10 mouse cellular contexts compared by ENCODE assay signal in the genomic region with DNA sequence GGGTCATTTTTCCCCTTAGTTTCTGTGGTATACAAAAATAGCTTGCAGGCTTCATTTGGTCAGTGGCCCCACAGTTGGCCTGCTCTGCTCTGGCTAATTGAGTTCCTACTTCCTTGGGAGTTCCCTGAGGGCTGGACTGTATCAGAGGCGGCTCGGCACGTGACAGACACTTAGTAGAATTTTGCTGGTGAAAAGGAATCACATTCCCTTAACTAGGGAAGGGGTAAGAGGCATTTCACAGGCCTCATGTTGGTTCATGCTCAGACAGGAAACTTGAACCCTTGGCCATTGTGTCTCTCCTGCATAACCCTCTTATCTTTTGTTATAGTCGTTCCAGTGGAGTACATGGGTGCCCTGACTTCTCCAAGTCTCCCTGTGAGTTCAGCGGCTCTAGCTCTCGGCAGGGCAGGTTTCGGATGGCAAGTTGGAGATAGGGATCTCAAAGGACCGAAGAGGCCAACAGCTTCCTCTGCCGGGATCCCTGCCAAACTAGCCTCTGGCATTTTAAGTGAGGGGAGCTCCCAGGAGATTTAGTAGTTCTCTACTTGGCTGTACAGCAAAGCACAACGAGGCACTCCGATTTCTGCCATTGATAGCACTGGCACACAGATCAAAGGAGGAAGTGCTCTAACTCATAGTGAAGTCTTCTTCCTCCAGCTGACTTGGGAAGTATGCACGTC.
DNase-seq lines count a peak whose midpoint lies in the region; ATAC-seq lines count a peak whose summit lies in the region.
"Had no signal": no experiment of that assay in that cellular context is flagged by ENCODE, and none has a peak within 500 bp of the region (broad histone marks: within the 10 kb centered on the region; RNA-seq: fewer than 3 reads in every experiment).

No protein-coding gene starts in this region.

- peaks cover 9% of the 10 kb centered on the region; the same call in 1 of the 2 replicates for H3K4me1 ChIP-seq in embryonic facial prominence, embryonic 12.5 days
- peaks cover 44% of the 10 kb centered on the region for H3K4me1 ChIP-seq in embryonic facial prominence, embryonic 10.5 days
- H3K4me1 ChIP-seq in heart, embryonic 13.5 days = peaks cover 47% of the 10 kb centered on the region
- peaks cover 13% of the 10 kb centered on the region for H3K4me1 ChIP-seq in intestine, embryonic 16.5 days (ENCODE audit: control insufficient read depth, insufficient read depth, low read length)

- H3K9me3 ChIP-seq in embryonic facial prominence, embryonic 12.5 days = no peaks in the 10 kb centered on the region
- no peaks in the 10 kb centered on the region for H3K9me3 ChIP-seq in embryonic facial prominence, embryonic 10.5 days
- H3K9me3 ChIP-seq in heart, embryonic 13.5 days = no peaks in the 10 kb centered on the region
- no peaks in the 10 kb centered on the region for H3K9me3 ChIP-seq in intestine, embryonic 16.5 days (ENCODE audit: control insufficient read depth, low read length)
- H3K9me3 ChIP-seq: neural tube, embryonic 13.5 days had no signal

- 36% methylated on average over 12 of the region's 12 CpGs for whole genome bisulfite sequencing in embryonic facial prominence, embryonic 12.5 days
- 52% methylated on average over 12 of the region's 12 CpGs for WGBS in embryonic facial prominence, embryonic 10.5 days
- 13% methylated on average over 12 of the region's 12 CpGs for WGBS in heart, embryonic 13.5 days
- 47% methylated on average over 12 of the region's 12 CpGs for WGBS in intestine, embryonic 16.5 days

- no peaks in the 10 kb centered on the region for H3K36me3 ChIP-seq in embryonic facial prominence, embryonic 12.5 days
- H3K36me3 ChIP-seq in embryonic facial prominence, embryonic 10.5 days (replicated peaks) = no peaks in the 10 kb centered on the region
- no peaks in the 10 kb centered on the region for H3K36me3 ChIP-seq in heart, embryonic 13.5 days
- no peaks in the 10 kb centered on the region for H3K36me3 ChIP-seq in intestine, embryonic 16.5 days (ENCODE audit: control insufficient read depth, insufficient read depth, low read length)
- H3K36me3 ChIP-seq: neural tube, embryonic 13.5 days had no signal

- no peak overlapping the region for H3K4me2 ChIP-seq in embryonic facial prominence, embryonic 12.5 days (replicated peaks)
- H3K4me2 ChIP-seq in heart, embryonic 13.5 days = peak overlapping the region; percentile 32; the same call in 1 of the 2 replicates
- H3K4me2 ChIP-seq in intestine, embryonic 16.5 days (ENCODE audit: low read depth, low read length) = no peak overlapping the region
- H3K4me2 ChIP-seq: neural tube, embryonic 13.5 days had no signal

- H3K9ac ChIP-seq in embryonic facial prominence, embryonic 12.5 days = no peak overlapping the region
- H3K9ac ChIP-seq in heart, embryonic 13.5 days = no peak overlapping the region
- no peak overlapping the region for H3K9ac ChIP-seq in intestine, embryonic 16.5 days (ENCODE audit: low read depth, low read length)
- H3K9ac ChIP-seq: neural tube, embryonic 13.5 days had no signal

- ATAC-seq in embryonic facial prominence, embryonic 12.5 days (ENCODE audit: insufficient number of reproducible peaks, insufficient read depth, low FRiP score, low TSS enrichment) = peak; percentile 24; the same call in 1 of the 2 replicates
- ATAC-seq in heart, embryonic 13.5 days (ENCODE audit: extremely low read depth, insufficient number of reproducible peaks, low FRiP score, low TSS enrichment) = no peak
- ATAC-seq in intestine, embryonic 16.5 days = no peak

- no peak overlapping the region for H3K4me3 ChIP-seq in embryonic facial prominence, embryonic 12.5 days
- no peak overlapping the region for H3K4me3 ChIP-seq in embryonic facial prominence, embryonic 10.5 days
- H3K4me3 ChIP-seq in heart, embryonic 13.5 days = no peak overlapping the region
- H3K4me3 ChIP-seq in intestine, embryonic 16.5 days (ENCODE audit: low read length) = no peak overlapping the region
- H3K4me3 ChIP-seq: heart, adult 2 months; neural tube, embryonic 13.5 days had no signal

- DNase-seq in embryonic facial prominence, embryonic 10.5 days (ENCODE audit: low spot score) = no peak
- DNase-seq in ovary, postnatal 36 days (ENCODE audit: low spot score) = peak; percentile 40
- no peak for DNase-seq in ovary, adult 18-20 months (ENCODE audit: low spot score)
- no peak for DNase-seq in retina, embryonic 14.5 days (ENCODE audit: low spot score)
- DNase-seq in urinary bladder, adult 18-20 months (ENCODE audit: low spot score in 2 of 2) = no peak

- no peak overlapping the region for H3K27ac ChIP-seq in embryonic facial prominence, embryonic 12.5 days
- no peak overlapping the region; the same call in 1 of the 2 replicates for H3K27ac ChIP-seq in embryonic facial prominence, embryonic 10.5 days (replicated peaks)
- H3K27ac ChIP-seq in heart, embryonic 13.5 days (replicated peaks) = peak overlapping the region; percentile 58
- no peak overlapping the region for H3K27ac ChIP-seq in intestine, embryonic 16.5 days (ENCODE audit: low read length)
- H3K27ac ChIP-seq: heart, adult 2 months; neural tube, embryonic 13.5 days had no signal

- no peaks in the 10 kb centered on the region for H3K27me3 ChIP-seq in embryonic facial prominence, embryonic 12.5 days
- H3K27me3 ChIP-seq in embryonic facial prominence, embryonic 10.5 days (replicated peaks; ENCODE audit: low read depth, poor library complexity, severe bottlenecking) = no peaks in the 10 kb centered on the region
- H3K27me3 ChIP-seq in heart, embryonic 13.5 days (replicated peaks) = no peaks in the 10 kb centered on the region; the same call in 1 of the 2 replicates
- H3K27me3 ChIP-seq in intestine, embryonic 16.5 days (replicated peaks; ENCODE audit: control insufficient read depth, insufficient read depth, low read length) = no peaks in the 10 kb centered on the region
- H3K27me3 ChIP-seq: neural tube, embryonic 13.5 days had no signal
